Mouse (Mus musculus) liver, postnatal 0 days (tissue): ENCODE data around the gene Nectin2. TPM values are rescaled to one million over a fixed set of nuclear protein-coding genes. Genes with fewer than 3 reads are reported as not detected.
"Not testable (repeated sequence)": the region's sequence is repeated elsewhere in the genome, so short reads cannot be mapped to it uniquely, and the experiment has no call there.

ENCODE experiments used
- ATAC-seq: fragments of 200-750 bp; cut with Nextera tagmentation; 2 replicates; pipeline ENCODE4 v1.8.0; 2017; ENCODE audit warnings: mild to moderate bottlenecking, moderate library complexity
- DNase-seq: peaks from one replicate; pipeline ENCODE4 v3.0.0-alpha.2; 2016
- H3K27ac ChIP-seq: fragments of 300-500 bp; sonication (generic); 2 replicates; pipeline ENCODE4 v1.5.1; 2014; ENCODE audit warnings: antibody characterized with exemption, moderate library complexity, mild to moderate bottlenecking, low read depth
- H3K27me3 ChIP-seq: fragments of 300-500 bp; sonication (generic); 2 replicates; pipeline ENCODE4 v1.6.1; 2014; ENCODE audit warnings: low read length, control low read depth, mixed read lengths; ENCODE audit not compliant: insufficient read depth
- H3K36me3 ChIP-seq: fragments of 300-500 bp; sonication (generic); replicated peaks from 2 replicates; pipeline ENCODE4 v1.6.1; 2014; ENCODE audit warnings: mild to moderate bottlenecking, control low read depth, low read length, moderate library complexity, mixed read lengths; ENCODE audit not compliant: insufficient read depth
- H3K4me1 ChIP-seq: fragments of 300-500 bp; sonication (generic); 2 replicates; pipeline ENCODE4 v1.6.1; 2014; ENCODE audit warnings: antibody characterized with exemption, mild to moderate bottlenecking, control low read depth; ENCODE audit not compliant: insufficient read depth
- H3K4me2 ChIP-seq: fragments of 300-500 bp; sonication (generic); 2 replicates; pipeline ENCODE4 v1.6.1; 2014; ENCODE audit warnings: low read depth, mild to moderate bottlenecking, low read length, moderate library complexity, mixed read lengths
- H3K4me3 ChIP-seq: fragments of 300-500 bp; sonication (generic); 2 replicates; pipeline ENCODE4 v1.5.1; 2014; ENCODE audit warnings: low read depth, low read length
- H3K9ac ChIP-seq: fragments of 300-500 bp; sonication (generic); replicated peaks from 2 replicates; pipeline ENCODE4 v1.6.1; 2014; ENCODE audit warnings: mild to moderate bottlenecking, moderate library complexity
- H3K9me3 ChIP-seq: fragments of 300-500 bp; sonication (generic); 2 replicates; pipeline ENCODE4 v1.6.1; 2016; ENCODE audit warnings: mild to moderate bottlenecking, control low read depth, low read length, mixed read lengths
- CTCF ChIP-seq: sonication (generic); IDR thresholded peaks from 2 replicates; pipeline ENCODE4 v1.5.1; 2016; ENCODE audit warnings: antibody characterized with exemption, low read depth
- EP300 ChIP-seq: IDR thresholded peaks from 2 replicates; pipeline ENCODE4 v1.6.1; 2016; ENCODE audit warnings: antibody characterized with exemption, low read depth, mild to moderate bottlenecking
- WGBS: fragments of 180-500 bp; shearing (Covaris S2); extraction: QIAGEN DNeasy Blood & Tissue Kit; methylation state at CpG from one replicate; pipeline ENCODE4 v1.1.7; 2014; ENCODE audit not compliant: insufficient replicate concordance; 5-methylcytosine and 5-hydroxymethylcytosine counted together
- polyA plus RNA-seq: library from polyadenylated mRNA; unstranded; fragments of >200 nt; fragmentation: Nextera tagmentation; extraction: Ambion mirVana; gene quantifications from 2 replicates; pipeline ENCODE4 v1.2.1, GENCODE M21; 2015

Gene Nectin2
- 51.0 and 51.3 TPM in 2 replicates for polyA plus RNA-seq

DNA sequence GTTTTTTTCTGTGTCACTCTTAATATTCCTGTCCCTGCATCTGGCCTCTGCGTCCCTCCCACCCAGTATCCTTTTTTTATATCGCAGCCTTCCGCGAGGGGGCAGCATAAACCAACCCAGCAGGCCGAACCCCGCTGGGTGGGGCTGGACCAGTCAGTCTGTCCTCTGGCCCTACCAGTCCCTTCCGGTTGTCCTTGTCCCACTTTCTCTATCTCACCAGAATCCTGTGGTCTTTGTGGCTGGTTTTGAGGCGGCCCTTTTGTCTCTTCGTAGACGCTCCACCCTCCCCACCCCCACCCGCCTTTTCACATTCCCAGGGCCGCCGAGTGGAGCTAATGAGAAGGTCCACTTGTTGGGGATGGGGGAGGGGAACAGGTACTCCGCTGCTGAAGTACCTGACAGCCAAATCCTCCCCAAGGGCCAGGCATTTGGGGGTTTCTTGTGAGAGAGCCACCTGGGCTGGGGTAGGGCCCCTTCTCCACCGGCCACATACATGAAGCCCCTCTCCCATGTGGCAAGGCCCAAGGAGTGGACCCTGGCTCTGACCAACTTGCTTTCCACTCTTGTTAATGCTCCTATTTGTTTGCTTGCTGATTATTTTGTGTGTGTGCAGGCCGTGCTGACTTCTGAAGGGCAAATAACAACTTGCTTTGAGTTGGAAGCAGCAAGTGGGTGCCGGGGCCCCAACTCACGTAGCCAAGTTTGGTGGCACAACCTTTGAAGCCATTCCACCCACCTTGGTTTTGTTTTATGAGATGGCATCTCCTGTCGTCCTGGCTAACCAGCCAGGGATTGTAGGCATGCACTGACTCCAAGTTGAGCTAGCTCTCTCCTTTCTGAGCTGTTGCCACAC is at the start of gene Nectin2:
Nectin2 (minus strand) TSS at position 267 of the 853 bp plus-strand sequence.
- no peaks in the 10 kb centered on the region for H3K27me3 ChIP-seq
- TF ChIP-seq CTCF (peak; percentile 88), EP300 (no peak)
- H3K4me2 ChIP-seq = peak within 1 kb of the TSS; percentile 90
- WGBS = 21% methylated on average over 19 of the region's 19 CpGs
- peak within 1 kb of the TSS; percentile 70 for H3K9ac ChIP-seq
- peaks cover 41% of the 10 kb centered on the region for H3K4me1 ChIP-seq
- no peaks in the 10 kb centered on the region for H3K9me3 ChIP-seq
- peak; percentile 89 for DNase-seq
- peak within 1 kb of the TSS; percentile 82 for H3K27ac ChIP-seq
- peak; percentile 81 for ATAC-seq
- no peaks in the 10 kb centered on the region for H3K36me3 ChIP-seq
- H3K4me3 ChIP-seq = peak within 1 kb of the TSS; percentile 61

DNA sequence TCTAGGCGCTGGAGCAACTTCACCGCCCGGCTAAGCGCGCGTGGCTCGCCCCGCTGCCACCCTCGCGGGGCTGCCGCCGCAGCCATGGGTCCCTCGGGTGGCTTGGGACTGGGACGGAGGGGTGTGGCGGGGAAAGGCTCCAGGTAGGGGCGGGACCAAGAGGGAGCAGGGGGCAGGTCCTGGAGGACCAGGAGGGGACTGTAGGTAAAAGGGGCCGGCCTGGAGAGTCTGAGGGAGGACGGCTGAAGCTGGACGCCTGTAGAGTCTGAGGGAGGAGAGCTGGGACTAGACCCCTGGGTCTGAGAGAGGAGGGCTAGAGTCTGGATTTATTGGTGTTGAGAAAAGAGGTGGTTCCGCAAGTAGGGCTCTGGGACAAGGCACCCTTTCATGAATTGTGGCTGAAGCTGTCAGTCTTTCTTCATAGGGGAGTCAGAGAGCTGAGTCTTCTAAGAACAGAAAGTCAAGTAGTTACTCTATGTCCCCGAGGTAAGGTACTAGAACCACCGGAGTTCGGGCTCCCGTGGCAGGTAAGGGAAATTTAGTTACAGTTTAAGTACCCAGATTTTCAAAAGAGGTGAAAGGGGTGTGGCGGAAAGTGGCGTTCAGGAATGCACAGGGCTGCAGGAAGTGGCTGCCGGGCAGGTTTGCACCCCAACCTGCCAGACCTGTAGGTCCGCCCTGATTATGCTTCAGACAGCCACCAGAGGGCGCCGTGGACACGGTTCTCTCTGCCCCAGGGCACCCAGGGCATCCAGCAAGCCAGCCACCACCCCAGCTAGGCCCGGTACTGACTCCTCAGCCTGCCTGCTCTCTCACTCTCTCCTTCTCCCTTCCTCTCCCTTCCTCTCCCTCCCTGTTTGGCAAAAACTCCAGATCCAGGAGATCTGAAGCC is 46.7 kb upstream of the Nectin2 start, which contains the start of gene Cblc:
Cblc (minus strand) TSS at position 113 of the 892 bp plus-strand sequence.
- Histone ChIP-seq H3K27ac (peak within 1 kb of the TSS; percentile 20; the same call in 1 of the 2 replicates), H3K9ac (peak within 1 kb of the TSS; percentile 27; the same call in 1 of the 2 replicates)
- TF ChIP-seq CTCF = peak; percentile 93
- no peak for TF ChIP-seq EP300

DNA sequence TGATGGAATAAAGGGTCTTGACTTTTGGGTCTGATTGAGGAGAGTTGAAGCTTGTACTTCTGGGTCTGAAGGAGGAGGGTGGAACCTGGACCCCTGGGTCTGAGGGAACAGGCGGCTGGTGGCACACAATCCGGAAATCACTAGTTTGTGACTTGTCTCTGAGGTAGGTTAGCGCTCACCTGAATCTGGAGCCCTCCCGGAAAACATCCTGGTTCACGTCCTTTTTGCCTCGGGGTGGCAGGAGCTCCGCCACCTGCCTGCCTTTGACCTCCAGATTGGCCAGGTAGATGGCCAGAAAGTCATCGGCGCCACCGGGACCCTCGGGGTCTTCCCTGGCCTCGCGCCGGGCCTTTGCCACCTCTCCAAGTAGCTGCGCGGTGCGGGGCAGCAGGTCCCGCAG is 46.0 kb upstream of the Nectin2 start:
- ATAC-seq = no peak
- Histone ChIP-seq H3K27ac (no peak overlapping the region), H3K4me3 (peak overlapping the region; percentile 33), H3K27me3 (no peaks in the 10 kb centered on the region), H3K4me2 (peak overlapping the region; percentile 61), H3K36me3 (no peaks in the 10 kb centered on the region), H3K9me3 (no peaks in the 10 kb centered on the region), H3K4me1 (peaks cover 7% of the 10 kb centered on the region; the same call in 1 of the 2 replicates), H3K9ac (peak overlapping the region; percentile 27; the same call in 1 of the 2 replicates)
- WGBS = 14% methylated on average over 18 of the region's 18 CpGs
- TF ChIP-seq EP300 (no peak), CTCF (no peak)
- DNase-seq = no peak

More for the DNA sequence above, 46.7 kb upstream of the Nectin2 start, which contains the start of gene Cblc:
- peak; percentile 85 for ATAC-seq
- H3K4me3 ChIP-seq = peak within 1 kb of the TSS; percentile 33
- peaks cover 7% of the 10 kb centered on the region; the same call in 1 of the 2 replicates for H3K4me1 ChIP-seq
- peak within 1 kb of the TSS; percentile 61 for H3K4me2 ChIP-seq
- WGBS = 4% methylated on average over 32 of the region's 32 CpGs
- no peaks in the 10 kb centered on the region for H3K36me3 ChIP-seq
- H3K9me3 ChIP-seq = no peaks in the 10 kb centered on the region
- DNase-seq = peak; percentile 89
- H3K27me3 ChIP-seq = no peaks in the 10 kb centered on the region

DNA sequence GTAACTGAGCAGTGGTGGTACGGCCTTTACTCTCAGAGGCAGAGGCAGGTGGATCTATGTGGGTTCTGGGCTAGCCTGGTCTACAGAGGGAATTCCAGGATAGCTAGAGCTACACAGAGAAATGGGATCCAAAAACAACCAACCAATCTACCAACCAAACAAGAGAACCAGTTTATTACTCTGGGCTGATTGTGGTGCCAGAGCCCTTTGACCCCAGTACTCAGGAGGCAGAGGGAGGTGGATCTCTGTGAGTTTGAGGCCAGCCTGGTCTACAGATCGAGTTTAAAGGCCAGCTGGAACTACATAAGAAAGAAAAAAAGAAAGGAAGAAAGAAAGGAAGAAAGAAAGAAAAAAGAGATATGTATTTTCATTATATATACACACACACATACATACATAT is 45.0 kb upstream of the Nectin2 start:
- no peak for DNase-seq
- WGBS = 65% methylated on average over 2 of the region's 2 CpGs
- H3K36me3 ChIP-seq = no peaks in the 10 kb centered on the region
- no peak overlapping the region for H3K9ac ChIP-seq
- no peak overlapping the region for H3K4me2 ChIP-seq
- H3K9me3 ChIP-seq = no peaks in the 10 kb centered on the region
- no peak overlapping the region for H3K4me3 ChIP-seq
- H3K4me1 ChIP-seq = peaks cover 7% of the 10 kb centered on the region; the same call in 1 of the 2 replicates
- TF ChIP-seq CTCF (no peak), EP300 (no peak)
- H3K27ac ChIP-seq = no peak overlapping the region
- ATAC-seq = no peak
- no peaks in the 10 kb centered on the region for H3K27me3 ChIP-seq

DNA sequence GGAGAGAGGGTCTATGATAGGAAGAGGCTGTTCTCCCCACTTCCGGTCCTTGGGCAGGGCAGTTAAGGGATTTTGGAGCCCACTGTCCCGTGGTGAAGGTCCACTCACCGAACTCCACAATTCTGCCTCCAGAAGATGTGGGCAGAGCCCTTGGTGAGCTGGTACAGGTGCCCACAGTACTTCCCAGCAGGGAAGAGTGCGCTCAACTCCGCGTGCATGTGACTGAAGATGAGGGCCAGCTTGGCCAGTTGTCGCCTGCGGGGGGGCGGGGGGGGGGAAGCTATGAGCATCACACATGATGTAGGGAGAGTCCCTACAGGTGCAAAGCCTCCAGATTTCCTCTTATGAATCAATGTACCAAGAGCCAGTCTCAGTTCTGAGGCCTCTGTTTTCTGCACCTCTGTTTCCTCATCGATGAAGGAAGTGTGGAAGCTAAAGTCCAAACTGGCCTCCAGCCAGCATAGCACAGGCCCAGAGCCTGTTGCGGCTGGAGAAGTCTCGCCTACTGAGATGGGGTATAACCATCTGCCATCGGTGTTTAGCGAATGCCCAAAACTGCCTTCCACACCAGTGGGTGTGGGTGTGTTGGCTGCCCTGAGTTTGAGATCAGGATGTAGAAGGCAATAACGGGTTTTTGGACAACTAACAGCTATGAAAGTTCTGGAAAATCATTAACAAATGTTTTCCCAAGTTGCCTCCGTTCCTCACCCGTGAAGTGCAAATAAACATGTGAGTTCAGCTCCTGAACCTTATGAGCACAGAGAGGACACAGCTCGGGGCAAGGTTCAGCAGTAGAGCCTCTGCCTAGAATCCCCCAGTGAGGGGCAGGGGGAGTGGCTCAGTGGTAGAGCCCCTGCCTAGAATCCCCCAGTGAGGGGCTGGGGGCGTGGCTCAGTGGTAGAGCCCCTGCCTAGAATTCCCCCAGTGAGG is 42.7 kb upstream of the Nectin2 start:
- no peaks in the 10 kb centered on the region for H3K27me3 ChIP-seq
- peaks cover 10% of the 10 kb centered on the region; the same call in 1 of the 2 replicates for H3K4me1 ChIP-seq
- TF ChIP-seq EP300 (0 out of 2 replicates have a peak, but pooled peaks have one; percentile 32), CTCF (no peak)
- no peak for DNase-seq
- H3K4me2 ChIP-seq = no peak overlapping the region
- WGBS = 70% methylated on average over 19 of the region's 19 CpGs
- H3K4me3 ChIP-seq = no peak overlapping the region
- H3K9ac ChIP-seq = no peak overlapping the region
- H3K27ac ChIP-seq = peak overlapping the region; percentile 90
- peak; percentile 77 for ATAC-seq
- H3K9me3 ChIP-seq = no peaks in the 10 kb centered on the region
- H3K36me3 ChIP-seq = no peaks in the 10 kb centered on the region

DNA sequence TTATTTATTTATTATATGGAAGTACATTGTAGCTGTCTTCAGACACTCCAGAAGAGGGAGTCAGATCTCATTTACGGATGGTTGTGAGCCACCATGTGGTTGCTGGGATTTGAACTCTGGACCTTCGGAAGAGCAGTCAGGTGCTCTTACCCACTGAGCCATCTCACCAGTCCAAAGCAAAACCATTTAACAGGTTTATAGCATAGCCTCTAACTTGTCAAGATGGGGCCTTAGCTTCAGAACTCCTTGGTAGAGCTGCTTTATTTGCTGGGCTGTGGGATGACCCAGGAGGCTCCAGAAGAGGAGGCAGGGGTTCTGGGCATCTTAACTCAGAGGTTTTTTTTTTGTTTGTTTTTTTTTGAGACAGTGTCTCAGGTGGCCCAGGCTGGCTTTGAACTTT is 41.2 kb upstream of the Nectin2 start:
- not testable (repeated sequence) for DNase-seq, H3K9ac ChIP-seq, H3K4me3 ChIP-seq, ATAC-seq, H3K36me3 ChIP-seq, H3K27me3 ChIP-seq, H3K27ac ChIP-seq, H3K4me2 ChIP-seq, H3K9me3 ChIP-seq
- peaks cover 10% of the 10 kb centered on the region; the same call in 1 of the 2 replicates for H3K4me1 ChIP-seq
- WGBS = 77% methylated on average over 2 of the region's 2 CpGs
